In genomic region chr10:59430701-59431218, GRCm38 (mm10) we compare ENCODE assay signal across 11 mouse cellular contexts. TPM values are rescaled to one million over a fixed set of nuclear protein-coding genes. Genes with fewer than 3 reads are reported as not detected.
DNase-seq lines count a peak whose midpoint lies in the region; ATAC-seq lines count a peak whose summit lies in the region.
"Had no signal": no experiment of that assay in that cellular context is flagged by ENCODE, and none has a peak within 500 bp of the region (broad histone marks: within the 10 kb centered on the region; RNA-seq: fewer than 3 reads in every experiment).

No protein-coding gene starts in this region.

- 5% methylated on average over 6 of the region's 6 CpGs for WGBS in liver, embryonic 15.5 days (ENCODE audit: insufficient replicate concordance)

- peak; percentile 48 for DNase-seq in adrenal gland, postnatal 14 days
- DNase-seq in adrenal gland, postnatal 25 days: no peak
- peak; percentile 65 for DNase-seq in 3134 (ENCODE audit: extremely low read depth, insufficient read length, low spot score)
- peak; percentile 23 to 39 for DNase-seq in adrenal gland, postnatal 36 days
- no peak for DNase-seq in retina, embryonic 14.5 days (ENCODE audit: low spot score)
- DNase-seq in lung, adult 18-20 months: no peak
- DNase-seq: cerebellum, postnatal 14 days; gastrocnemius, postnatal 10 days had no signal

- H3K4me3 ChIP-seq in liver, embryonic 15.5 days (replicated peaks): no peak overlapping the region

- no peaks in the 10 kb centered on the region; the same call in 1 of the 2 replicates for H3K36me3 ChIP-seq in liver, embryonic 15.5 days (replicated peaks)

- no peak overlapping the region for H3K27ac ChIP-seq in liver, embryonic 15.5 days (replicated peaks)

- no peak for ATAC-seq in liver, embryonic 15.5 days (ENCODE audit: insufficient read depth)
- no peak for ATAC-seq in erythroblast, adult 5-6 weeks (replicated peaks; ENCODE audit: low FRiP score, poor library complexity, severe bottlenecking)

- no peaks in the 10 kb centered on the region for H3K27me3 ChIP-seq in liver, embryonic 15.5 days

- no peak overlapping the region for H3K9ac ChIP-seq in liver, embryonic 15.5 days

- peaks cover 5% of the 10 kb centered on the region; the same call in 1 of the 2 replicates for H3K4me1 ChIP-seq in liver, embryonic 15.5 days (replicated peaks)

- no peaks in the 10 kb centered on the region for H3K9me3 ChIP-seq in liver, embryonic 15.5 days (replicated peaks)

- H3K4me2 ChIP-seq in liver, embryonic 15.5 days: peak overlapping the region; percentile 18; the same call in 1 of the 2 replicates

RNA-seq across cellular contexts. Expression of gene Oit3, which starts 10.8 kb away (rescaled TPM):
- 5.9 and 6.9 TPM in 2 replicates for total RNA-seq in adrenal gland, postnatal 14 days (2021)
- 4.8 and 6.2 TPM in 2 replicates for total RNA-seq in adrenal gland, postnatal 25 days (2021)
- 1 to 10 TPM; 2.8 to 3.7 TPM for total RNA-seq in adrenal gland, postnatal 36 days (2021)
- 20.0 and 20.8 TPM in 2 replicates for polyA plus RNA-seq in liver, embryonic 15.5 days (2015; fragmentation: Nextera tagmentation; extraction: Ambion mirVana)
- not detected in 2 replicates for total RNA-seq in erythroblast, adult 5-6 weeks (2015; ENCODE audit: low replicate concordance)
- total RNA-seq in erythroblast, adult 5-6 weeks (2017; ENCODE audit: low replicate concordance): not detected in 2 replicates

RNA-seq across cellular contexts. Expression of gene Pla2g12b, which starts 27.3 kb away (rescaled TPM):
- total RNA-seq in adrenal gland, postnatal 14 days (2021): 0.64 and 8.6 TPM in 2 replicates
- total RNA-seq in adrenal gland, postnatal 25 days (2021): 1.4 TPM in 1 of 2 replicates, not detected in the other
- not detected for total RNA-seq in adrenal gland, postnatal 36 days (2021)
- polyA plus RNA-seq in liver, embryonic 15.5 days (2015; fragmentation: Nextera tagmentation; extraction: Ambion mirVana): 54.1 and 54.2 TPM in 2 replicates
- not detected in 2 replicates for total RNA-seq in erythroblast, adult 5-6 weeks (2015; ENCODE audit: low replicate concordance)
- total RNA-seq in erythroblast, adult 5-6 weeks (2017; ENCODE audit: low replicate concordance): not detected in 2 replicates
- total RNA-seq: layer of hippocampus, adult 8-10 months had no signal

RNA-seq across cellular contexts. Expression of gene Gm10273, which starts 35.3 kb away (rescaled TPM):
- 19.4 and 23.1 TPM in 2 replicates for total RNA-seq in adrenal gland, postnatal 14 days (2021)
- total RNA-seq in adrenal gland, postnatal 25 days (2021): 23.4 and 50.5 TPM in 2 replicates
- 10 to 100 TPM; 75.5 to 75.7 TPM for total RNA-seq in adrenal gland, postnatal 36 days (2021)
- polyA plus RNA-seq in liver, embryonic 15.5 days (2015; fragmentation: Nextera tagmentation; extraction: Ambion mirVana): 11.1 and 12.5 TPM in 2 replicates
- 2.3 and 13.4 TPM in 2 replicates for total RNA-seq in erythroblast, adult 5-6 weeks (2015; ENCODE audit: low replicate concordance)
- total RNA-seq in erythroblast, adult 5-6 weeks (2017; ENCODE audit: low replicate concordance): 14.7 and 49.6 TPM in 2 replicates

Comparison
In these comparisons a context has a peak if more than half of its experiments do, and no peak if none do; other contexts are left out.
1. DNase-seq: peak in adrenal gland, postnatal 14 days (single experiment), 3134 (single experiment) and adrenal gland, postnatal 36 days (2 of 2); none in adrenal gland, postnatal 25 days (single experiment), retina, embryonic 14.5 days (single experiment) and lung, adult 18-20 months (0 of 2).